Mouse (Mus musculus) heart, postnatal 25 days (tissue): ENCODE measurements around the gene Hnrnph3. TPM values are rescaled to one million over a fixed set of nuclear protein-coding genes. Genes with fewer than 3 reads are reported as not detected.

Experiments
- DNase-seq: peaks from one replicate; pipeline ENCODE4 v3.0.0; 2022; ENCODE audit warnings: low spot score
- intact Hi-C: fragments of 180-260 bp; cut with DNase I; formaldehyde crosslinking; loops from one replicate; pipeline ENCODE4 v1.15.1; 2025
- total RNA-seq, 2 experiments: library from RNA; stranded (reverse); gene quantifications; 2 replicates each; pipeline ENCODE4 v1.2.3; 2021

Gene Hnrnph3
- total RNA-seq, 2 experiments from 2014 or later = 30.7 to 32.3 TPM

DNA sequence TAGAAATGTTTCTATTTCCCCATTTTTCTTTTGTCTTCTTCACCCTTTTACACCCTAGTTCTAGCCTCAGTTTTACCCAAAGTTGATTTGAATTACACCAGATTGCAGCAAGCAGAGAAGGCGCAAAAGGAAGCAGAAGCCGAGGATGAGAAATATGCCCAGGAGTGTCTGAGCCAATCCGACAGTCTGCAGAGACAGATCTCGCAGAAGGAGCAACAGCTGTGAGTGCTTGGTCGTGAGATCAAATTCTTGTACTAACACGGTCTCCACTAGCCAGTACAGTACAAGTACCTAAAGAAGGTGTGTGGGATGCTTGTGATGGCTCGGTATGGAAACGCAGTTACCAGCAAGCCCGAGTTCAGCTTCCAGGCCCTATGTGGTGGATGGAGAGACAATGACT, 19.5 kb downstream of the Hnrnph3 start:
- DNase-seq = no peak
- intact Hi-C loops = no loop called here

DNA sequence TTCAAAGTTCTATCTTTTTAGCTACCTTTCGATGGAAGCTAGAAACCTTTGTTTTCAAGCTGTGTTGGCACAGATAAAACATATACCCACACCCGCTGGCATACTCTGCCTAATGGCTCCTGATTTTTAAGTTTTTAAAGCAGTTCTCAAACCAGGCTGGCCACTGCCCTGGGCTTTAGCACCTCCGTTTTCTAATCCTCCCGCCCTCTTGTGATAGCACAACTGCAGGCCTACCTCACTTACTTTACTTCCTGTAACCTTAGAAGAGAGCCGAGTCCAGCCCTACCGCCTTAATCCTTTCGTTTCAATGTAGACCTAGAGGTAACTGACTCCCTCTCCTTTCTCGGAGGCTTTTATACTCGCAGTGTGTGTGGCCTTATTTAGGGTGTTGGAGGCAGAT, 20.8 kb downstream of the Hnrnph3 start:
- no peak for DNase-seq

DNA sequence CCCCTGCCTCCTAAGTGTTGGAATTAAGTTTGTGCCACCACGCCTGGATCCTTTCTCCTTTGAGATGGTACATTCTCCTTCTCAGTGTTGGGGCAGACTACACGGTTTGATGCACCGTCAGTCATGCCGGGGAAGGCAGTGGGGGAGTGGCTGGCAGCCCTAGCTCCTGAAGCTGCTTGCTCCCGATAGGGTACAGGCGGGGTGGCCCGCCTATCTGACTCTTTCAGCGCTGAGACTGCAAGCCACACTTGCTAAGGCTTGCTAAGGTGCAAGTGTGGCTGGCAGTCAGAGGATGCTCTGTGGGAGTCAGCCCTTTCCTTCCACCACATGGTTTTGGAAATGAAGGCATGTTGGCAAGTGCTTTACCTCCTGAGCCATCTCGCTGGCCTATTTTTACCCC, 23.4 kb downstream of the Hnrnph3 start:
- intact Hi-C loops = no loop called here
- DNase-seq = no peak

More for the DNA sequence above, 20.8 kb downstream of the Hnrnph3 start:
- intact Hi-C loops = no loop called here

DNA sequence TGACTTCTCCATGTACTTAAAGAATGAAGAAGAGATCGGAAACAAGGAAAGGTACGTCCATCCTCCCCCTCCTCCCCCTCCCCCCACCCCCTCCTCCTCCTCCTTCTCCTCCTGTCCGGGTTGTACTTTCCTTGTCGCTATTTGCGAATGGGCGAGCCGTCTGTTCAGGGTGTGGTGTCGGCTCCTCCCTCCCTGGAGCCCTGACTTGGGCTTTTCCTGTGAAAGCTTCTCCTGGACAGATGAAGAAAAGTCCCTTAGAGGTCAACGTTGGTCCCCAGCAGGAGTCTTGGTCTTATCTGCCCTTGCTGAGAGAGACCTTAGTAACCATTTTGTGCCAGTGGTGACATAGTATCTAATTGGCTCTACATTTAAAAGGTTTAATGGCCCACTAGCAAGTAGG, 30.0 kb downstream of the Hnrnph3 start:
- intact Hi-C loops = no loop called here
- DNase-seq = no peak

DNA sequence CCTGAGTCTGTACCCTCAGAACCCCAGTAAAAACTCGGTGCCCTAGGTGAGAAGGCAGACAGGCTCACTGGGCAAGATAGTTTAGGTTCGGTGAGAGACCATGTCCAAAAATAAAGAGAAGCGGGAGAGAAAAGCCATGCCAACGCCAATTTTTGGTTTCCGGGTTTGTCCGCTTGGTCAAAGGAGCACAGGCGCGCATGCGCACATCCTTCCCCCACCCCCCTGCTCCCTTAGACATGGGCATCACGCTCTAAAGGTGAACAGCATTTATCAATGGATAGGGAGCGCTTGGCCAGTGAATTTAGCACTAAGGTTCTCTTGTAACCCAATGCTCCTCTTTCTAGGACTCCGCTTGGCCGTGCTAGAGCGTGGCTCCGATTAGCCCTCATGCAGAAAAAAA, 33.4 kb downstream of the Hnrnph3 start:
- no peak for DNase-seq
- intact Hi-C loops = no loop called here

DNA sequence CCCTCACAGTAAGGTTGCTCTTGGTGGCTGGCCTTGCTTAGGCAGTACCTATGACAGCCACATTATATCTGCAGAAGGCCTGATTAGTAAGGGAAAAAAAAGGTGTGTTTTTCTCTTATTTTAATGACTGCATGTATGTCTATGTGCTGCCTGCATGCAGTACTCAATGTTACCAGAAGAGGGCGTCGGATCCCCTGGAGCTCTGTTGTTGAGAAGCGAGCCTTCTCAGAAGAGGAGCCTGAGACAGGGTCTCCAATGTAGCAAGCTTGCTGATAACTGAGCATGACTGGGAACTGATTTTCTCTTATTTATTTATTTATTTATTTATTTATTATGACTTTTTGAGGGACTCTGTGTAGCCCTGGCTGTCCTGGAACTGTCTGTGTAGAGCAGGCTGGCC, 36.7 kb downstream of the Hnrnph3 start:
- DNase-seq = no peak
- intact Hi-C loops = no loop called here

DNA sequence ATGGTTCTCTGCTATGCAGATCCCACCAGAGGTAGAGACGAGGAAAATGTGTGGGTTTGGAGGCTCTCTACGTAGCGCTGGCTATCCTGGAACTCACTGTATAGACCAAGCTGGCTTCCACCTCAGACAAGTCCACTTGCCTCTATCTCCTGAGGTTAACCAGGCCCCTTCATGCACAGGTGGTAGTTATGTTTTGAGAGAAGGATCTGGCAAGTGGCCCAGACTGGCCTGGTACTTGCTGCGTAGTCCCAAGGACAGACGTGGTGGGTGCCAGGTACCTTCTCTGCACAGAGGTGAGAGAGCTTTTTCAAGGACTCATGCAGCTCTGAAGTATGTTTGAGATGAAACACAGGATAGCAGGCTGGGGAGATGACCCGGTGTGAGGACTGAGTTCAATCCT, 39.5 kb downstream of the Hnrnph3 start:
- intact Hi-C loops = loop anchor here (5.0 kb wide), 2 partner anchors 38 to 83 kb away; partner anchors contain the start of genes Hnrnph3 and Pbld2
- DNase-seq = no peak

DNA sequence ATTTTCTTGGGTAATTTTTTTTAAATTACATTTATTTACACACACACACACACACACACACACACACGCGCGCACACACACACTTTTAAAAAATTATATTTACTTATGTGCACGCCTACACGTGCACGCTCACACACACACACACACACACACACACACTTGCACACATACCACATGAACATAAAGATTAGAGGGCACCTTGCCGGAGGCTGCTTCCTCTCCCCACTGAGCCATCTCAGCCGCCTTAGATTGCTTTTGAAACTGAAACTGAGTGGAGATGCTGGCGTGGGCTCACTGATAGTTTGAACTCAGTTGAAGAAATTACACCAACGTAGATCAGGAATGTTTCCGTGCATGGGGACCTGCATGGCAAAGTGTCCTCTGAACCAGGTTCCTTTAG, 39.9 kb downstream of the Hnrnph3 start:
- no peak for DNase-seq
- intact Hi-C loops = loop anchor here (5.0 kb wide), 2 partner anchors 38 to 83 kb away; partner anchors contain the start of genes Hnrnph3 and Pbld2

DNA sequence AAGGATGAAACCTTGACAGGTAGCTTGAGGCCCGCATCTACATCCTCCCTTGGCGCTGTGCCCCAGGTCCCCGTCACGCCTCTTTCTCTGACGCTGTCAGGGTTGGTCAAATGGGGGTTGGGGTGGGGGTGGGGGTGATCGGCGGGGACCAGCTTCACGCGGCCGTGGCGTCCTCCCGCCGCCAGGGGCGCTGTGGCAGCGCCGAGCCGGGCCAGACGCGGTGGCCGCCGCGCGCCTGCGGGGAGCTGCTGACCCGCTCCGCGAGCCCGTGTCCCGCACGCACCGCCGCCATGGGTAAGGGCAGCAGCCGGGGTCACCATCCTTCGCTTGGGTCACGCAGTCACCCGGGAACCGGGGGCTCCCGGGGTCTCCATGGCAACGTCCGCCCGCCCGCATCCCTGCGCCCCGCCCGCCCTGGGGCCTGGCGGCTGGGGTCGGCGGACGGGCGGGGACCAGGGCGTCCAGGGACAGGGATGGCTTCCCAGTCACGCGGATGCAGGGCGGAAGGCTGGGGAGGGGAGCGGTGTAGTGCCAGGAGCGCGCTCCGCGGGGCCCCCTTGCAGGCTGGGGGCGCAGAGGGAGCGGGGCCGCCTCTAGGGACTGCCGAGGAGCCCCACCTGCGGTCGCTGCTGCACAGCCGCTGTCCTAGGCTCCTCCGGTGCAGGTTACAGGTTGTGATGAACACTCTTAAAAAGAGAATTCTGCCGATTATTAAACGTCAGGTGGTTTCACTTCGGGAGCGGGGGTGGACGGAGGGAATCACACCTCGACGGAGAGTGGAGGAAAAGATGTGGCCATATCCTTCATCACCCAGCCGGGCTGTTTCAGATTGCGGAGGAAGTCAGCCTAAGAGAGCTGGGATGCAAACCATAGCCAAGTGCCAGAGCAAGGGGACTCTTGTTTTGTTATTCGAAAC, 43.7 kb downstream of the Hnrnph3 start, which contains the start of gene Rufy2:
Gene Rufy2 (plus strand): TSS at position 185 of the 916 bp plus-strand sequence.
- peak; percentile 70 for DNase-seq
- intact Hi-C loops = loop anchor here (5.0 kb wide), 2 partner anchors 42 to 87 kb away; partner anchors contain the start of genes Hnrnph3 and Pbld2

DNA sequence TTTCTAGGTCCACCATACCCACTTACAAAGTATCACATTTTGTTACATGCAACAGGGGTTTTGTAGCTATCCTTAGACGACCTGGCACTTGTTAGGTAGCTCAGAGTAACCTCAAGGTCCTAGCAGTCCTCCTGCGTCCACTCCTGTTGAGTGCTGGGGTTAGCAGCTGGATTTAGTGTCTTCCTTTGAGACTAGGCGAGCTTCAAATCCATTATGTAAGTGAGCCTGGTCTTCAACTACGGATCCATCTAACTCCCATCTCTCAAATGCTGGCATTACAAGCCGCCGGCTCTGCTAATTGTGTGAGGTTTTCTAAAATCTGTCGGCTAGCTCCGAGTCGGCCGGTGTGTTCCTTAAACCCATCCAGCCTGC, 44.4 kb downstream of the Hnrnph3 start:
- DNase-seq = no peak
- intact Hi-C loops = loop anchor here (5.0 kb wide), 2 partner anchors 43 to 88 kb away; partner anchors contain the start of genes Hnrnph3 and Pbld2

DNA sequence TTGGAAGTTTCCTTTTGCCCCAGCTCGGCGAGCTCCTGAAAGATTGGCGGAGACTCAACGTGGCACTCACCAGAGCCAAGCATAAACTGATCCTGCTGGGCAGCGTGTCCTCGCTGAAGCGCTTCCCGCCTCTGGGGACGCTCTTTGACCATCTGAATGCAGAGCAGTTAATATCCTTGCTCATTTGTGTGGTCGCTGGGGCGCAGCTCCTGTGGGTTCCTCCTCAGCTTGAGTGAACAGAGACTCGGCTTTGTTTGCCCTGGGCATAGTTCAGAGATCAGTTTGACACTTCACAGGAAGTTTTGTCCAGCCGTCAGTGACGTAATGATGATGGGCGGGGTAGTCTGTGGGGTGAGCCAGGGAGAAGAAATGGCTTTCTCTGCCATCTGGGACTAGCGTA, 52.2 kb downstream of the Hnrnph3 start:
- DNase-seq = no peak
- intact Hi-C loops = no loop called here

DNA sequence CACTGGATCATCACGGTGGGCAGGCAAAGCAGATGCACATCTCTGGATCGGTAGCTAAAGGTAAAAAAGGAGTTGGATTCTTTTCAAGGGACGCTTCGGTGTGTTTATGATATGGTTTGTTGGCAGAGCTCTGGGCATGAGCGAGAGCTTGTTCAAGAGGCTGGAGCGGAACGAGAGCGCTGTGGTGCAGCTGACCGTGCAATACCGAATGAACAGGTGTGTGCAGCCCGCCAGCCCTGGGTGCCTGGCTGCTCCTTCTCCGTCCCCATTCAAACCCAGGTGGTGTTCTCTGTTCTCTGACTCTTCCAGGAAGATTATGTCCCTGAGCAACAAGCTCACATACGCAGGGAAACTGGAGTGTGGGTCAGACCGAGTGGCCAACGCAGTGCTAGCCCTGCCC, 57.7 kb downstream of the Hnrnph3 start:
- no peak for DNase-seq
- intact Hi-C loops = no loop called here

DNA sequence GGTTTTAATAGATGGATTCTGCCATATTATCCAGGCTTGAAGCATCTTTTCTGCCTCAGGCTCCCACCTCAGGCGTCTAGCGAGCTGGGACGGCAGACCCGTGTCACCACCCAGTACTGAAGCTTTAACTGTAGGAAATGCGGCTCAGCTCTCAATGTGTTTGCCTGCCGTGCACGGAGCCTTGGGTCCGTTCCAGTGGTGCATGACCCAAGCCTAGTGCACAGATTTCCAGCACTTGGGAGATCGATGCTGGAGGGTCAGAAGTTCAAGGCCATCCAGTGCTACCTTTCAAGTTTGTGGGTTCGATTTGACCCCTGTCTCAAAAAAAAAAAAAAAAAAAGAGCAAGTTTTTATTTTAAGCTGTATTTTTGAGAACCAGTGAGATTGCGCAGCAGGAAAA, 58.2 kb downstream of the Hnrnph3 start:
- no peak for DNase-seq
- intact Hi-C loops = no loop called here

Other genes starting within 250 kb of the Hnrnph3 start
- gene Ccar1, start 231.9 kb downstream of the Hnrnph3 start, total RNA-seq = 10 to 100 TPM; 48.4 to 56.3 TPM
- 10 to 100 TPM; 11.0 to 12.7 TPM for gene Tet1, start 115.2 kb downstream of the Hnrnph3 start, total RNA-seq
- gene Slc25a16, start 103.6 kb downstream of the Hnrnph3 start, total RNA-seq = 10 to 100 TPM; 23.0 to 23.2 TPM
- under 1 TPM; 0.75 TPM for gene Dna2, start 77.2 kb downstream of the Hnrnph3 start, total RNA-seq
- 10 to 100 TPM in 1 of 2 experiments, 1 to 10 TPM in 1; 9.7 to 10.9 TPM for gene Rufy2, start 44.0 kb downstream of the Hnrnph3 start, total RNA-seq
- gene Pbld2, start 98 bp upstream of the Hnrnph3 start, total RNA-seq = 1 to 10 TPM; 7.0 to 8.0 TPM
- 1 to 10 TPM; 1.1 to 1.4 TPM for gene Pbld1, start 35.9 kb upstream of the Hnrnph3 start, total RNA-seq
- not detected for gene Atoh7, start 75.4 kb upstream of the Hnrnph3 start, total RNA-seq
- 100 to 1,000 TPM; 101 to 108 TPM for gene Mypn, start 179.7 kb upstream of the Hnrnph3 start, total RNA-seq
- 10 to 100 TPM; 31.4 to 34.6 TPM for gene Herc4, start 219.6 kb upstream of the Hnrnph3 start, total RNA-seq